Mouse (Mus musculus) megakaryocyte, embryonic 14.5 days (primary cell): ENCODE data around the gene Gm3417.
"Not testable (repeated sequence)": the region's sequence is repeated elsewhere in the genome, so short reads cannot be mapped to it uniquely, and the experiment has no call there.

Experiments
- FLI1 ChIP-seq: IDR thresholded peaks from 2 replicates; pipeline ENCODE4 v1.6.1; 2012; ENCODE audit warnings: low read length, inconsistent platforms, mixed read lengths
- GATA1 ChIP-seq: IDR thresholded peaks from 3 replicates; pipeline ENCODE4 v1.6.1; 2012; ENCODE audit warnings: mixed read lengths, low read length, inconsistent platforms, borderline replicate concordance

GRCm38 (mm10) chr17:14977718-14978361 lies 750 bp downstream of the Gm3417 start:
- TF ChIP-seq GATA1, FLI1: not testable (repeated sequence)
